Mouse (Mus musculus) bone marrow macrophage, adult 2 months (primary cell): ENCODE results near the gene Gm20388. TPM values are rescaled to one million over a fixed set of nuclear protein-coding genes. Genes with fewer than 3 reads are reported as not detected.

Experiments used
- H3K27ac ChIP-seq: 2 replicates; pipeline ENCODE4 v1.5.1; 2012; ENCODE audit warnings: low read depth, low read length; ENCODE audit not compliant: insufficient read depth
- H3K4me1 ChIP-seq: 2 replicates; pipeline ENCODE4 v1.6.1; 2012; ENCODE audit warnings: low read length; ENCODE audit not compliant: control insufficient read depth, insufficient read depth
- H3K4me3 ChIP-seq: 2 replicates; pipeline ENCODE4 v1.5.1; 2012; ENCODE audit warnings: mild to moderate bottlenecking, low read length, moderate library complexity; ENCODE audit not compliant: insufficient read depth
- CTCF ChIP-seq: IDR thresholded peaks from 2 replicates; pipeline ENCODE4 v1.5.1; 2012; ENCODE audit warnings: low read depth, mild to moderate bottlenecking, low read length, moderate library complexity
- POLR2A ChIP-seq: IDR thresholded peaks from 2 replicates; pipeline ENCODE4 v1.6.1; 2012; ENCODE audit warnings: mild to moderate bottlenecking, low read depth, low read length, borderline replicate concordance
- polyA plus RNA-seq: library from polyadenylated mRNA; stranded (reverse); fragments of >200 nt; gene quantifications from 2 replicates; pipeline ENCODE4 v1.2.4, GENCODE M21; 2012; ENCODE audit not compliant: missing spikeins, insufficient read depth, insufficient read length

Gene Gm20388
- polyA plus RNA-seq, 1 experiment = 32.7 TPM

- no peak overlapping the region for H3K27ac ChIP-seq
- H3K4me3 ChIP-seq = no peak overlapping the region
- H3K4me1 ChIP-seq = peaks cover 17% of the 10 kb centered on the region
- TF ChIP-seq CTCF (no peak), POLR2A (no peak)
Observed at GRCm38 (mm10) chr8:124273606-124274218, 4363.1 kb downstream of the Gm20388 start.

- TF ChIP-seq POLR2A (no peak), CTCF (no peak)
- Histone ChIP-seq H3K4me3 (no peak overlapping the region), H3K27ac (no peak overlapping the region), H3K4me1 (peaks cover 24% of the 10 kb centered on the region)
Observed at GRCm38 (mm10) chr8:124274441-124275120, 4363.9 kb downstream of the Gm20388 start.

GRCm38 (mm10) chr8:124275377-124276071, 4364.9 kb downstream of the Gm20388 start:
- Histone ChIP-seq H3K27ac (no peak overlapping the region), H3K4me3 (no peak overlapping the region), H3K4me1 (peaks cover 24% of the 10 kb centered on the region)
- TF ChIP-seq POLR2A (no peak), CTCF (no peak)

GRCm38 (mm10) chr8:124277951-124278910, 4367.6 kb downstream of the Gm20388 start:
- Histone ChIP-seq H3K4me1 (peaks cover 19% of the 10 kb centered on the region), H3K4me3 (no peak overlapping the region), H3K27ac (no peak overlapping the region)
- TF ChIP-seq CTCF (no peak), POLR2A (no peak)

DNA sequence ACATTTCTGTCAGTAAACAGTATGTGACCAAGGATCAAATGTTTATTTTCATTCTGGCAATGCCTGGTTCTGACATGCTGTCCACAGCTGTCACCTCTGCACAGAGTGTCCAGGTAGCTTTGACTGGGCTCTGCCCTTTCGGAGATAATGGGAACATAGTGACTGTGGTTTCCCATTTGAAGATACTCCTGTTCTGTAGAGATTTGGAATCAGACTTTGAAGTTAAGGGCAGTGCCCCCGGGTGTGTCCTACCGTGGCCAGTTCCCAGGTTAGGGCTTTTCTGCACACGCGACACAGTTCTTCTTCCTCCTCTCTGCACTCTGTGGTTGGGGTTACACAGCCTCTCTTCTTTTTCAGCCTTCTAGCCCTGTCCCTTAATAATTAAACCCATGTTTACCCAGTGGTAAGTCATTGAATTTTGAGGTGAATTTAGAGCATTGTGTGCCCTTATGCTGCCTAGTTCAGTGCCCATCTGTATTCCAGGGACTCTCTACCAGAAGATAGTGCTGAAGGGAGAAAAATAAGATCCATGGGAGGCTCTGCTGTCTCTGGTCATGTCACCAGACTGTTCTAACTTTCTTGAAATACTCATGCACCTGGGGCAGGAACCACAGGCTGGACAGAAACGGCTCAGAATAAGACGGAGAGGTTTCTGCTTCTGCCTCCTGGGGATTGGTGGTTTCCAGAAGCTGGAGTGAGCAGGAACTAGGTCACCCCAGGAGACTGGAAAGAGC, 4368.5 kb downstream of the Gm20388 start:
- Histone ChIP-seq H3K4me3 (no peak overlapping the region), H3K27ac (no peak overlapping the region), H3K4me1 (peaks cover 14% of the 10 kb centered on the region)
- TF ChIP-seq CTCF (no peak), POLR2A (no peak)

GRCm38 (mm10) chr8:124279690-124279985, 4369.0 kb downstream of the Gm20388 start:
- no peak overlapping the region for H3K4me3 ChIP-seq
- no peak overlapping the region for H3K27ac ChIP-seq
- peaks cover 14% of the 10 kb centered on the region for H3K4me1 ChIP-seq
- TF ChIP-seq CTCF = no peak
- no peak for TF ChIP-seq POLR2A

- Histone ChIP-seq H3K27ac (no peak overlapping the region), H3K4me3 (no peak overlapping the region), H3K4me1 (peaks cover 14% of the 10 kb centered on the region)
- TF ChIP-seq CTCF (no peak), POLR2A (no peak)
Observed at GRCm38 (mm10) chr8:124281700-124282541, 4371.3 kb downstream of the Gm20388 start.

DNA sequence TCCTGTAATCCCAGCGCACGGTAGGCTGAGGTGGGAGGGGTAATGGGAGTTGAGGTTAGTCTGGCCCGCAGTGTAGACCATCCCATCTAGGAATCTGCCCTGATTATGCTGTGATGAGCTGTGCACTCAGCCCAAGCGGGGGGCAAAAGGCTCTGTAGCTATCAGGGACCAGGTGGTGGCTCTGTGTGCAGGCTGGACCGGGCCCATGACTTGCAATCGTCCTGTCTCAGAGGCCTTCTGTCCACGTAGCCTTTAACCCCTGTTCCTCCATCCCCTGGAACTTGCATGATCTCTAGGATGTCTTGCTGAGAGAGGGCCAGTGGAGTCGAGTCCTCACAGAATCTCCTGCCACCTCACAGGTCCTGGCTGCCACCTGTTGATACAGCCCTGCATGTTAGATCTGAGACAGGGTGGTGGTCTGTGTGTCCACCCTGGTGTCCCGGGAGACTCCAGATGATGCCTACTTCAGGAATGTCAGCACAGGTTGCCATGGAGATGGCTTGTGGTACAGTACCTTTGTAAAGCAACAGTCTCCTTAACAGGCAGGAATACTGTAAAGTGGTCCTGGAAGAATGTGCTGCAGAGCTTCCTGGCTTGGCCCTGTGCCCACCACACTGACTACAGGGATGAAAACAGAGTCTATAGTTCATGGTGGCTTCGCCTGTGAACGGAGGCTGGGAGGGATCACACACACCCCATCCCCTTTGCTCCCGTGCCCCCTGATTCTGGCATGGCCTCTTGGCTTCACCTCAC, 4372.4 kb downstream of the Gm20388 start:
- Histone ChIP-seq H3K4me1 (peaks cover 13% of the 10 kb centered on the region), H3K27ac (no peak overlapping the region), H3K4me3 (no peak overlapping the region)
- TF ChIP-seq POLR2A = no peak
- no peak for TF ChIP-seq CTCF
